Mouse (Mus musculus) stomach, embryonic 14.5 days (tissue): ENCODE data around the gene Nlrp9b. TPM values are rescaled to one million over a fixed set of nuclear protein-coding genes. Genes with fewer than 3 reads are reported as not detected.

Source experiments
- ATAC-seq: fragments of 200-750 bp; cut with Nextera tagmentation; 2 replicates; pipeline ENCODE4 v1.8.0; 2017; ENCODE audit warnings: low read depth, moderate TSS enrichment; ENCODE audit not compliant: insufficient number of reproducible peaks, insufficient read depth, low FRiP score
- H3K27ac ChIP-seq: fragments of 300-500 bp; sonication (generic); 2 replicates; pipeline ENCODE4 v1.5.1; 2014; ENCODE audit warnings: mild to moderate bottlenecking, low read length, moderate library complexity, mixed read lengths
- H3K27me3 ChIP-seq: fragments of 300-500 bp; sonication (generic); 2 replicates; pipeline ENCODE4 v1.6.1; 2014; ENCODE audit warnings: low read length, control low read depth, mixed read lengths; ENCODE audit not compliant: control insufficient read depth, insufficient read depth
- H3K36me3 ChIP-seq: fragments of 300-500 bp; sonication (generic); 2 replicates; pipeline ENCODE4 v1.6.1; 2014; ENCODE audit warnings: mild to moderate bottlenecking, control low read depth, low read length, moderate library complexity, mixed read lengths; ENCODE audit not compliant: control insufficient read depth, insufficient read depth
- H3K4me1 ChIP-seq: fragments of 300-500 bp; sonication (generic); 2 replicates; pipeline ENCODE4 v1.6.1; 2014; ENCODE audit warnings: low read length, control low read depth, mixed read lengths; ENCODE audit not compliant: control insufficient read depth, insufficient read depth
- H3K4me2 ChIP-seq: fragments of 300-500 bp; sonication (generic); replicated peaks from 2 replicates; pipeline ENCODE4 v1.6.1; 2014; ENCODE audit warnings: low read depth, low read length, control low read depth
- H3K4me3 ChIP-seq: fragments of 300-500 bp; sonication (generic); 2 replicates; pipeline ENCODE4 v1.5.1; 2014; ENCODE audit warnings: low read depth, low read length, control low read depth
- H3K9ac ChIP-seq: fragments of 300-500 bp; sonication (generic); replicated peaks from 2 replicates; pipeline ENCODE4 v1.6.1; 2014; ENCODE audit warnings: low read depth, mild to moderate bottlenecking, control low read depth, low read length, moderate library complexity, mixed read lengths
- H3K9me3 ChIP-seq: fragments of 300-500 bp; sonication (generic); 2 replicates; pipeline ENCODE4 v1.6.1; 2016; ENCODE audit warnings: low read depth, low read length, control low read depth; ENCODE audit not compliant: control insufficient read depth
- WGBS: fragments of 180-500 bp; shearing (Covaris S2); extraction: QIAGEN DNeasy Blood & Tissue Kit; methylation state at CpG from one replicate; pipeline ENCODE4 v1.1.7; 2014; 5-methylcytosine and 5-hydroxymethylcytosine counted together
- polyA plus RNA-seq: library from polyadenylated mRNA; unstranded; fragments of >200 nt; fragmentation: Nextera tagmentation; extraction: Ambion mirVana; gene quantifications from 2 replicates; pipeline ENCODE4 v1.2.1, GENCODE M21; 2014

Nlrp9b gene
- polyA plus RNA-seq, 1 experiment from 2014 or later, result not detected

DNA sequence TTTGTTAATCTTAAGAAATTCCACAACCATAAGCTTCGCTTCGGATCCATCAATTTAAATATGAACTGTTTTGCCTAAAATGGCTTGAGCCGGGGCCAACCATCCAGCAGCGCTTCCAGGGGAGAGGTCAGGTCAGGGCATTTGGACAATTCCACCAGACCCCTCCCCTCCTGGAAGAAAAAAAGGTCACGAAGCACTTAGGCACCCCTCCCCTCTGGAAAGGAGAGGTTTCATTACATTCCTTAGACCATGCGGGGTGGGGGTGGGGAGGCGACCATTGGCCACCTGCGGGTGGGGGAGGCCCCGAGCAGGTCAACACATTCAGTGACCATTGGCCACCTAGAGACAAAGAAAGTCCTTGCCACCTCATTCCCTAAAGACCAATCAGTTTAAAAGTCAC, 38.2 kb upstream of the Nlrp9b start:
- 31% methylated on average over 9 of the region's 9 CpGs for WGBS
- no peak overlapping the region for H3K4me3 ChIP-seq
- H3K36me3 ChIP-seq, result no peaks in the 10 kb centered on the region
- H3K27ac ChIP-seq, result no peak overlapping the region
- H3K9me3 ChIP-seq, result no peaks in the 10 kb centered on the region
- no peak for ATAC-seq
- H3K4me1 ChIP-seq, result no peaks in the 10 kb centered on the region
- H3K4me2 ChIP-seq, result no peak overlapping the region
- no peak overlapping the region for H3K9ac ChIP-seq
- no peaks in the 10 kb centered on the region for H3K27me3 ChIP-seq

DNA sequence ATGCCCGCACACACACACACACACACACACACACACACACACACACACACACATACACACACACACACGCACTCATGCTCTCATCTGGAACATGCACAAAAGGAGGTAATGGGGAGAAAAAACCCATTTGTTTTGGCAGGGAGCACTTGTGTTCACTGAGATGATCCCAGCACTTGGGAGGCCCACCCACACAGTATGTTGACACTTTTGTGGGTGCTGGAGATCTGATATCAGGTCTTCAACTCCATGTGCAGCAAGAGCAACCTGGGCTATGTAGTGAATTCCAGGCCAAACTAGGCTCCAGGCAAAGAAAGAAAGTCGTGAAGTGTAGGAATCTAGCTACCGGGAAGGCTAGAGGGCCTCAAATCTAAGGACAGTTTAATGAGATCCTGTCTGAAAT, 35.4 kb upstream of the Nlrp9b start:
- Histone ChIP-seq H3K27ac (no peak overlapping the region), H3K4me1 (no peaks in the 10 kb centered on the region), H3K9me3 (no peaks in the 10 kb centered on the region), H3K36me3 (no peaks in the 10 kb centered on the region), H3K27me3 (no peaks in the 10 kb centered on the region), H3K4me3 (no peak overlapping the region), H3K9ac (no peak overlapping the region), H3K4me2 (no peak overlapping the region)
- WGBS, result 62% methylated on average over 4 of the region's 4 CpGs
- no peak for ATAC-seq

DNA sequence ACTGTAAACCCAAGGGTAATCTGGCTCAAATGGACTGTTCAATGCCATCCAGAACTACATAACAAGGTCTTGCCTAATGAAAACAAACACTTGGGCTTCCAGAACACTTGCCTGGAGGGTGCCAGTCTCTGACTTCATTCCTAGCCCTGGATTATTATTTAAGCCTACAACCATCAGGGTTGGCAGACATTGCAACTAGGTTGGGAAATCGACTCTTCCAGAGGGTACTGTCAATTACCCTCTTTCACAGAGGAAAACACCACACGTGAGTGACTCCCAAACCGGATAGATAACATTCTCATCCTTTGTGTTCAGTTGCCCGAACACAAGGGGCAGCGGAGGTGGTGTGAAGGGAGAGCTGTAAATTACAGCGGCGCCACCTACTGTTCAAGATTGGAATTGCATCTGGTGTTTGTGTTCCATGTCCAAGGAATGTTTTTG, 34.9 kb upstream of the Nlrp9b start:
- Histone ChIP-seq H3K9ac (no peak overlapping the region), H3K27me3 (no peaks in the 10 kb centered on the region), H3K4me1 (no peaks in the 10 kb centered on the region), H3K4me3 (no peak overlapping the region), H3K4me2 (no peak overlapping the region), H3K27ac (no peak overlapping the region), H3K9me3 (no peaks in the 10 kb centered on the region), H3K36me3 (no peaks in the 10 kb centered on the region)
- no peak; the same call in 1 of the 2 replicates for ATAC-seq
- 3% methylated on average over 7 of the region's 7 CpGs for WGBS

DNA sequence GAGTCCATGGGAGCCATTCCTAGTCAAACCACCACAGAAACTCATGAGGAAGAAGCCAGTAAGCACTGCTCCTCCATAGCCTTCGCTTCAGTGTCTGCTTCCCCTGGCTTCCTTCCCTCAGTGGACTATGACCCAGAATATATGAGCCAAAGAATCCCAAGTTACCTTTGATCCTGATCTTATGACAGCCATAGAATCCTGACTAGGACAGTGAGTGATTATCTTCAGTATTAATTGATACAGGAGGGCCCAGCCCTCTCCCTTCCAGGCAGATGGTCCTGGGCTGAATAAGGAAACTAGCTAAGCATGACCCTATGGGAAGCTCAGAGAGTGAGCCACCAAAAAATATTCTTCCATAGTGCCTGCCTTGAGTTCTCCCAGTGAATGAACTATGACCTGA, 28.8 kb upstream of the Nlrp9b start:
- Histone ChIP-seq H3K36me3 (no peaks in the 10 kb centered on the region), H3K27me3 (no peaks in the 10 kb centered on the region), H3K4me1 (no peaks in the 10 kb centered on the region), H3K9ac (no peak overlapping the region), H3K4me3 (no peak overlapping the region), H3K4me2 (no peak overlapping the region), H3K27ac (no peak overlapping the region), H3K9me3 (no peaks in the 10 kb centered on the region)
- ATAC-seq, result no peak
- 75% methylated on average over 1 of the region's 1 CpGs for WGBS

DNA sequence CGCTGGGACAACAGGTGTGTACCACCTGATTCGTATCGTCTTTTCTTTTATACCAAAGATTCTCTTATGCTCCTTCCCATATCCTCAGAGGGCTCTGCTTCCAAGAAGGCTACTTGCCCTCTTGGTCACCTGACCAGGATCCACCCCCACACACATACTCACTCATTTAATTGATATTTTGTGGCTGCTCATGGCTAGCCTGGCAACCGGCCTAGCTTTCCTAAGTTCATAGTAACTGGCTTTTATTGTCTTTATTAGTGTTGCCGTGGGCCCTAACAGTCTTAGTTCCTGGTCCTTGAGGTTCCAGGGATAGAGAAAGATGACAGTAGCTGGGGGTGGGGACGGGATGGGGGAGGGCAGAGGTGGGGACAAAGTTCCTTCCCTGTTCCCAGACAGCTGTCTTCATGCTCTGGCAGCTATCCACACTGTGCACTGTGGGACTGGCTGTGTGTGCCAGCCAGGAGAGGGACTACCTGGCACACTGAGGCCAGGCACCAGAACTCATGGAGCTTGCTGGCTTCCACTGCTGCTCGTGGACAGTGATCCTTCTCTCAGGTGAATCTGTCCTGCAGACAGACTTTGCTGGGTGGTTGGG, 26.2 kb upstream of the Nlrp9b start, which contains the start of gene Ceacam20:
TSS of gene Ceacam20 (plus strand) at position 428 of the 595 bp plus-strand sequence.
- Histone ChIP-seq H3K4me1 (no peaks in the 10 kb centered on the region), H3K27ac (no peak within 1 kb of the TSS), H3K9me3 (0 out of 2 replicates have a peak, but pooled peaks cover 7% of the 10 kb centered on the region), H3K4me3 (no peak within 1 kb of the TSS), H3K9ac (no peak within 1 kb of the TSS), H3K27me3 (no peaks in the 10 kb centered on the region), H3K4me2 (no peak within 1 kb of the TSS), H3K36me3 (no peaks in the 10 kb centered on the region)
- no peak for ATAC-seq
- 72% methylated on average over 7 of the region's 7 CpGs for WGBS

DNA sequence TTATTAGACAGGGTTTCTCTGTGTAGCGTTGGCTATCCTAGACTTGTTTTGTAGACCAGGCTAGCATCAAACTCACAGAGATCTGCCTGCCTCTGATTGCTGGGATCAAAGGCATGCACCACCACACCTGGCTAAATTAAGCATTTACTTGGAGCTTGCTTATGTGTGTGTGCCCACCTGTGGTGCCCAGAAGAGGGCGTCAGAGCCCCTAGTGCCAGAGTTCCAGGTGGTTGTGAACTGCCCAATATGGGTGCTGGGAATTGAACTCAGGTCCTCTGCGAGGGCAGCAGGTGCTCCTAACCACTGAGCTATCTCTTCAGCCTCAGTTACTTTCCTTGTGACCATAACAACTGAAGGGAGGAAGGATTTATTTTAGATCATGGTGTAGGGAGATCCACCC, 22.2 kb upstream of the Nlrp9b start:
- H3K4me2 ChIP-seq, result no peak overlapping the region

DNA sequence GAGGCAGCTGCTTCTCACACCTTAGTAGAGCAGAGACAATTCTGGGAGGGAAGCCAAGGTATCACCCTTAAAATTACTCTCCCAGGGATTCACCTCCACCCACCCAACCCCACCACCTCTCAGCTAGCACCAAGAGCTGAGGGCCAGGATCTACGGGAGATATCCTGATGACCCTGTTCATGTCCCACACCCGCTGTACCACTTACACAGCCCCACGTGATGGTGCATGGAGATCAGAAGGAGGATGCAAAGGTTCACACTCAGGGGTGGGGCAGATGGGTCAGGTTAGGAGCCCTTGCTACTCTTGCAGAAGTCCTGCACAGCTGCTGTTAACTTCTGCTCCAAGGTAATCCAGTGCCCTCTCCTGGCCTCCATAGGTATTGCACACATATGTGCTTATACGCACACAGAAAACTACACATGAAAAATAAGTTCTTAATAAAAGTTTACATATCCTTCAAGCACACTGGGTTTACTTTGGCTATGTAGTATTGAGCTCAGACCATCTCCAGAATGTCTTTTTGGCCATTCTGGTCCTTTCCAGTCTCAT, 21.6 kb upstream of the Nlrp9b start:
- Histone ChIP-seq H3K36me3 (no peaks in the 10 kb centered on the region), H3K4me3 (no peak overlapping the region), H3K27me3 (no peaks in the 10 kb centered on the region), H3K9me3 (peaks cover 10% of the 10 kb centered on the region; the same call in 1 of the 2 replicates), H3K9ac (no peak overlapping the region), H3K27ac (no peak overlapping the region), H3K4me2 (no peak overlapping the region), H3K4me1 (no peaks in the 10 kb centered on the region)
- 92% methylated on average over 4 of the region's 4 CpGs for WGBS
- ATAC-seq, result no peak

More for the DNA sequence above, 22.2 kb upstream of the Nlrp9b start:
- Histone ChIP-seq H3K27ac (no peak overlapping the region), H3K36me3 (no peaks in the 10 kb centered on the region), H3K4me3 (no peak overlapping the region), H3K27me3 (no peaks in the 10 kb centered on the region), H3K9ac (no peak overlapping the region), H3K9me3 (peaks cover 10% of the 10 kb centered on the region; the same call in 1 of the 2 replicates), H3K4me1 (no peaks in the 10 kb centered on the region)
- WGBS, result 72% methylated on average over 3 of the region's 3 CpGs
- no peak for ATAC-seq

DNA sequence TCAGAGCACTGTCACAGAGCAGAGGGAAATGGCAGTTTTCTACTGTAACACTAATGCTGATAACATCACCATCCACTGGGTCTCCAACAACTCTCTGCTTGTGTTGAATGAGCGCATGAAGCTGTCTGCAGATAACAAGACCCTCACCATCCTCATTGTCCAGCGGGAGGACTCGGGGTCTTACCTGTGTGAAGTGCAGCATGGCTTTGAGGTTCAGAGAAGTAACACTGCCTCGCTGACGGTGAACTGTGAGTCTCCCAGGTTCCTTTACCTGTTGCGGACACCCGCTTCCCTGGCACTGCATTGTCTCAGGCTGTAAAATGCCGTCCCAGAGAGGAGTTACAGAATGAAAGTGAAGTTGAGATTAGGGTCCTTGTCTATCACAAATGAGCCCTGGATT, 21.1 kb upstream of the Nlrp9b start:
- no peaks in the 10 kb centered on the region for H3K27me3 ChIP-seq
- 96% methylated on average over 8 of the region's 8 CpGs for WGBS

DNA sequence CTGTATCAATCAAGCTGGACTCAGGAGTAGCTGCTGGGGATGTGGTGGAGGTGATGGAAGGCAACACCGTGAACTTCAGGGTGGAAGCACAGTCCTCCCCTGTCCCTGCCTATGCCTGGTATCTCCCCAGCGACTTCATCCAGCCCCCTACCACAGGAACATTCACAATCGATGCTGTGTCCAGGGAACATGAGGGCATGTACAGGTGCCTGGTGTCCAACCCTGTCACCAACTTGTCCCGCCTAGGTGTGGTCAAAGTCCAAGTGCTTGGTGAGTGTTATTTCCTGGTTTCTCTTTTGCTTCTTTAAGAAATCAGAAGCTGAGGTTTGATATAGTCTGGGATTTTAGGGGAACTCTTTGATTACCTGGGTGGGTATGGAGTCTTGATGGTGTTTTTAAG, 19.7 kb upstream of the Nlrp9b start:
- Histone ChIP-seq H3K4me2 (no peak overlapping the region), H3K9me3 (peaks cover 10% of the 10 kb centered on the region; the same call in 1 of the 2 replicates), H3K27me3 (no peaks in the 10 kb centered on the region), H3K4me1 (no peaks in the 10 kb centered on the region), H3K4me3 (no peak overlapping the region), H3K9ac (no peak overlapping the region), H3K36me3 (no peaks in the 10 kb centered on the region), H3K27ac (no peak overlapping the region)
- ATAC-seq, result no peak
- WGBS, result 92% methylated on average over 4 of the region's 4 CpGs

More for the DNA sequence above, 21.1 kb upstream of the Nlrp9b start:
- Histone ChIP-seq H3K4me1 (no peaks in the 10 kb centered on the region), H3K9me3 (peaks cover 10% of the 10 kb centered on the region; the same call in 1 of the 2 replicates), H3K36me3 (no peaks in the 10 kb centered on the region), H3K9ac (no peak overlapping the region), H3K4me2 (no peak overlapping the region), H3K4me3 (no peak overlapping the region), H3K27ac (no peak overlapping the region)
- no peak for ATAC-seq
